Mouse (Mus musculus): Measurements from ENCODE around the gene Zbtb20.
A peak's percentile ranks its signal among the peaks of the same experiment; 100 is the strongest.

Gene Zbtb20

DNA sequence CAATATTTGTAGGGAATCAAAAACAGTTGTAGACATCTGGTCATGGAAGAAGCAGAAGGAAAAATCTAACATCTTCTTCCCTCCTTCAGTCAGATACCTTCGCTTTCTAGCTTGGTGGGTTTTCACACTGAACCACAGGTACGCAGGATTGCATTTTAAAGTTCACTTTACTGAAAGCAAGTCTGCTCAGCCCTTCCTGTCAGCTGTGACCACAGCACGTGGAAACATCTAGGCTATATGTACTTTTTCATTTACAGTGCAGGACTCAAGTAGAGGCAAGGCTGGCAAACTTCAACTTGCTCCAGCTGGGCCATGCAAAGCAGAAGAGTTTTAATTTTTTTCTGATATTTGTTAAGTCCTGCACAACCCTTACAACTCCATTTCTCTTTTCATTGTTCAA lies 424.7 kb downstream of the Zbtb20 start:
- DNase-seq (ENCODE audit: low spot score in 2 of 2), result no peak

DNA sequence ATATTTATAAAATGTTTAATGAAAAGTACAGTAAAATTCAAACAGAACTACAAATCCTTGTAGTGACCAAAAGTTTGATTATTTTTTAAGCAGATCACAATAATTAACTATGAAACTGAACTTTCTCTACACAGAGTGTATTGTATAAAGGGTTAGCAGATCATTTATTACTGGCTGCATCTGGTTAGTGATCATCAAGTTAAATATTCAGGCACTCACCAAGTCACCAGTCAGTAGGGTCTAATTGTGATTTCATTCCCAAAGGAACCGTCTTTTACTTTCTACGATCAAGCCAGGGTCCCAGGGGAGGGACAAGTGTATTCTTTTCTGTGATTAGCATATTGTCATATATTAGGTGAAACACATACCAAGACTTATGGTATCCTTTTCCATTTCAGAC lies 426.5 kb downstream of the Zbtb20 start:
- no peak for DNase-seq (ENCODE audit: low spot score in 2 of 2)

DNA sequence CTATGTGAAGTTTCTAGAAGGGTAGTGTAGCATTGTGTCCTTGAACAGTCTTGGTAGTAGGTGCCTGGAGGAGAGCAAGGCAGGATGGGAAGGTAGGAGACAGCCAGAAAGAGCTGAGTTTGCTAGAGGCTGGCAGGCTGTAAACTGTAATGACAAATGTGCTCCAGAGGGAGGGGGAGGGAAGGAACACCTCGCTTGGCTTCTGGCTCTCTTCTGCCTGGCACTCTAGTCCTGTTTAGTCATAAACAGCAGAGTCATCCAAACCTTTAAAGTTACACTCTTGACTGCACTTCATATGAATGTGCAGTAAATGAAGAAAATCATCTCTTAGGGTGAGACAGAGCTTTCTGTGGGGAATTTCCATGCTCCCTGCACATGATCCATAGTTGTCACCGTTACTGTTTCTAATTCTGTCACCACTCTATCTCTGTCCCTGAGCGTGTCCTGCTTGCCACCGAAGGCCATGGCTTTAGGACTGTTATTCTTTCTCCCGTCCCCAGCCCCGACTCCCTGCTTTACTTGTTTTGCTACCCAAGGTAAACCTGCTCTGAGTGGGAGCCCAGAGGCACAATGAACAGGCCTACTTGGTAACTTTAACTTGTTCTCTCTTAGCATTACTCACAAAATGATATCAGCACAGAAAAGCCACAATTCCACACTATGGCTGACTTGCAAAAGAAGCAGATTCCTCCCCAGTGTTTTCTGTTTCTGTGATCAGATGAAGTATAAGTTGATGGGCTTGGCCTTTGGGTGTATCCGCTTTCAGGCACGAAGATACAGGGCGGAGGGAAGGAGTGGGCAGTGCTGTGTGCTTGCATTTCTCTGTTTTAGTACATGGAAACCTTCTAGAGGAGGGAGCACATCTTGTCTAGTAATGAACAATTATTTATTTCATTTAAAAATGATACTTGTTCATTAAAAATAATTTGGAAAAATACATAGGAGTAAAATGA lies 427.8 kb downstream of the Zbtb20 start:
- DNase-seq (ENCODE audit: low spot score in 2 of 2), result no peak

DNA sequence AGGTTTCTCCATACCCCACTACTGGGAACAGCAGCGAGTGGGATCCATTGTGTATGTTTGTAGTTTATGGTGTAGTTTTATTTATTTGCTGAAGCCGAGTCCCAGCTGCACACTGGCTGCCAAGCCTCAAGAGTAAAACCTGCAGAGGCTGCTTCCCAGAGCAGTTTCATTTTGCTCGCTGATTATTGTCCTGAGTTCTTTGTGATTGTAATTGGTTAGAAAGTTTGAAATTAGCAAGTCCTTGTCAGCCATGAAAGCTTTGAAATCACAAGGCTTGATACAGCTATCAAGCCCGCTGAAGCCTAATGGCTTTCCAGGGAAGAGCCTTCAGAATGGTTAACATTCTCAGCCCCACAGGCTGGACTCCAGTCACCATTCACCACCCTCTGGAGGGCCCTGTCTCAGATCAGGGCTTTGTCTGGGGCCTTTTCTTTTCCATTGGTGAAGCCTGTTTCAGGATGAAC lies 434.3 kb downstream of the Zbtb20 start:
- no peak for DNase-seq (ENCODE audit: low spot score in 2 of 2)

DNA sequence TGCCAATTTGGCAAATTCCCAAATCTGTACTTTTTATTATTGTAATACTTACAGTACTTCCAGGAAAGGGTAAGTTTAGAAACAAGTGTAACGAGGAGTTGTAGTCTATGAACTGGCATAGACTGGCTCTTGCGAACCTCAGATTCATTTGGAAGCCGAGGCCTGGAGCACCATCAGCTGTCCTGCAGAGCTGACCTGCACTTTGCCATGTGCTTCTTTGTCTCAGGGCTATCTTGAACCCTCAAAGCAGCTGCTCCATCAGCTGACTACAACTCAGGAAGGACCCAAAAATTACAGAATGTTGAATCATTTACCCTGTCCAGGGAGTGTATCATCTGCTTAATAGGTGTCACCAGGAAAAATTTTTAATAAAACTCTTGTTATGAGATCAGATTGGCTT lies 448.3 kb downstream of the Zbtb20 start:
- no peak for DNase-seq (ENCODE audit: low spot score in 2 of 2)

DNA sequence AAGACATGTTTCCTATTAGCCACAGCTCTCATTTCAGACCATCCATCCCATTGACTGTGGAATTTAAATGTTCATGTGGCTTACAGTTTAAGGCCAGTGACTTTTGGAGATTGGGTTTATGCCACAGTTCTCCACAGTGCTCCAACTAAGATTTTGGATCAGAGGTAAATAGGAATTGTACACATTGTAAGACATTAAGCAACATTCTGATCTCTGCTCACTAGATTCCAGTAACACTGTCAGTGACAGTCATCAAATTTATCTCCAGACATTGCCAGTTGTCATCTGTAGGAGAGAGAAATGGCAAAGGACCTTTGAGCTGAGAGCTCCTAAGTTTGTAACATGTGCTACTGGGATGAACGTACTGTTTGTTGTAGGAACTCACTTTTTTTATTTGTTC lies 452.5 kb downstream of the Zbtb20 start:
- DNase-seq (ENCODE audit: low spot score in 2 of 2), result no peak

DNA sequence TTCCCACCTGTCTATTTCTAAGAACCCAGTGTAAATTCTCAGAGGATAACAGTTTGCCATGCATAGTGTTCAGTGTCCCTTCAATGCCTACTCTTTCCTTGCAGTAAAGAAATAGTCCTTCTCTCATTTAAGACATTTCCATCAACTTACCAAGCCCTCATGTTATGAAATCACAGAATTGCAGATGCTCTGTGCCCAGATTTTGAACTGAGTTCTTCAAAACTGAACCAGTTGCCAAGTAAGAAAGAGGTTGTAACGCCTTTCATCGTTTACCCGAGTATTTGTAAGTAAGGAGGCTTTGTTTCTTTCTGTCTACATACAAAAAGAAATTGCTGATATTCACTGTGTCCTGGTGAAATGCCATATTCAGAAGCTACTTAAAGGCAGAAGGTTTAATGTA lies 454.5 kb downstream of the Zbtb20 start:
- DNase-seq (ENCODE audit: low spot score in 2 of 2), result no peak

DNA sequence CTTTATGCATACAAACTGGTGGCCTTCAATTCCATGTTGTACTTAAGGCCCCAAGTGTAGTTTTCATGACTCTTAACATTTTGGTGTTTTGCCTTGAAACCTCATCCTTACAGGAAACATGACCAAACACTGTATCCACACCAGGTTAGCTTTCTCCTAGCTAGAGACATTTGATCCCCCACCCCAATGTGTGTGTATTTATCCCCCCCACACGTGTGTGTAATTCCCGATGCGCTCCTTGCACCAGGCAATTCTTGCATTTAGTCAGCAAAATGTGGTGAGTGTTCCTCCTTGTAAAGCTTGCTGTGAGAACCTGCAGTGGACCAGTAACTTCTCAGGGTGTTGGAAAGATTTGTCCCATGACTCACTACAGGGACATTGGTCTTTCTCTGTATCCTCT lies 455.8 kb downstream of the Zbtb20 start:
- no peak for DNase-seq (ENCODE audit: low spot score in 2 of 2)

DNA sequence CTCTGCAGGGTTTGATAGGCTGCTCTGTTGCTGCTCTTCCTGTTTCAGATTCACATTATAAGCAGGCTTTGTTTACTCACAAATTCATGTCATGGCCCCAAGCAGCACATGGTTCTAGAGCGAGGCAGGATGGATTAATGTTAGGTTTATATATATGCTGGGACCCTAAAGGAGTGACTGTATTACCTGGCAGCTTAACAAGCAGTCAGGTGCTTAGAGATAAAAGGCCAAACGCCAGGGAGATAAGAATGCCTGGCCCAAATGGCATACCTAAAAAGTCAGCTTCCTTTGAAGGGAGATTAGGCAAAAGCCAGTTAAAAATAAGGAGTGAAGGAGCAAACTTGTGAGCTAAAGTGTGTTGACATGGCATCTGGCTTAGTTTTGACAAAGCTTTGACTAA lies 457.1 kb downstream of the Zbtb20 start:
- no peak for DNase-seq (ENCODE audit: low spot score in 2 of 2)

DNA sequence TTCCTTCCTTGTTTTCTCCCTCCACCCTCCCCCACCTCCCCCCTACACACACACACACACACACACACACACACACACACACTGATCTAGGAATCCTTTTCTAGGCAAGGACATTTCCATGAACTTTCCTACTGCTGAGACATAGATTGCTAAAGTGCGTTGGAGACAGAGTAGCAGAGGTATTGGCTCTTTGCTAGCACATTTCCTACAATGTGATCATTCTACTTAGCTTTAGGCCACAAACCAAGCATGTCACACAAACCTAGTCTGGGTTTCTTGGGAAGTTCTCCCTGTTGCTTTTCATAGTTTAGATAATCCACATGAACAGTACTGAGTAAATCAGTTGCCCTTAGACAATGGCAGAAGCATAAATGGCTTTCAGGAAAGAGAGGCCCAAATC lies 457.6 kb downstream of the Zbtb20 start:
- DNase-seq (ENCODE audit: low spot score in 2 of 2), result no peak

DNA sequence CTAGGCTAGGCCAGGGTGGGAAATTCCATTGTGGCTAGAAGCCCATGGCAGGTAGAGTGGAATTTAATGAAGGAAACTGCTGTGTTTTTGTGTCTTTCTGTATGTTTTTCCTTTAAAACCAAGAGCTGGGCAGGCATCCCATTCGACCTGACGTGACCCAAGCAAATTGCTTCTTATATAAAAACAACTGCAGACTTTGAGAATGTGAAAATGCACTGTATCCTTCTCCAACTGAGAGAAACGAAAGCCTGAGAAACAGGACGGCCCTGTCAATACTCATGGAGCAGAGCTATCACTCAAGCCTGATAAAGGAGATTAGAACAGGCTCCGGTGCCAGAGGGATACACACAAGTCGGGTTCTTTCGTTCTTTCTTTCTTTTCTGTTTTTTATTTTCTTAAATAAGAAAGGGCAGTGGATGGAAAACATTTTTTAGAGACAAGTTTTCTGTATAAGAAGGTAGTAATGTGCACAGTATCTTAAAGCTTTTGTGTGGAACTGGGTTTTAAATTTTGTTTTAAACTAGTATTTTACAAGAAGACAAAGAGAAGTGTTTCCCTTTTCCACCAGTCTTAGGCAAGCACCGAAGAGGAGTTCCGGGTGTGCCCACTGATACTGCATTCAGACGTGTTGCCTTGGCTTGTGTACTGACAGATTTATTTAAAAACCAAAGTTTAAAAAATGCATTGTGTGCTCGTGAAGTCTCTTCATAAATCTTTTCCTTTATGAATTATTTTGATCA lies 458.9 kb downstream of the Zbtb20 start:
- peak in 1 of 2 experiments; percentile 14 for DNase-seq (ENCODE audit: low spot score in 2 of 2)

DNA sequence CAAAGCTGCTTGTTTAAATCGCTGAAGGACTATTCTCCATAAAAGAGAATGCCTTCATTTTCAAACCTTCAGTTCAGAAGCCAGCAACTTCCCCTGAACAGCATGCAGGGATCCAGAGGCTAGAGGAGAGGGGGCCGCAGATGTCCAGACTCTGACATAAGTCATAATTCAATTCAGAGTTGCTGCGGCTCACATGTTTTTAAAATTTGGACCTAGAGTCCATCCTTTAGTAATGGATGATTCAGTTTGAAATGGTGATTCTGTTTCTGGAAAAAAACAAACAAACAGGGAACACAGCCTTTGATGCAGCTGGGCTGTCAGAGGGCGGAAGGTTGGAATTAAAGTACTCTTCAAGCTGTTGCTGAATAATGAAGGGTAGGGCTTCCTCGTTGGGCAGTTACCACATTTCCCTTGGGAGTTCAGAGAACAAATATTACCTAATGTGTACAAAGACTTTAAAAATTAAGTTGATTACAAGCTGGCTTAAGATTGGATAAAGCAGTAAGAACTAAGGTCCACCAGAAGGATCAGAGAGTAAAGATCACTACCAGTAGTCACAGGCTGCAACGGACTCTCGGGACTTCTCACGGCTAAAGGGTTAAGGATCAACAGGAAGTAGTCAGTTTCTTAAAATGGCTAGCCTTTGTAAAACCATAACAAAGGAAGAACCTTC lies 459.6 kb downstream of the Zbtb20 start:
- no peak for DNase-seq (ENCODE audit: low spot score in 2 of 2)

DNA sequence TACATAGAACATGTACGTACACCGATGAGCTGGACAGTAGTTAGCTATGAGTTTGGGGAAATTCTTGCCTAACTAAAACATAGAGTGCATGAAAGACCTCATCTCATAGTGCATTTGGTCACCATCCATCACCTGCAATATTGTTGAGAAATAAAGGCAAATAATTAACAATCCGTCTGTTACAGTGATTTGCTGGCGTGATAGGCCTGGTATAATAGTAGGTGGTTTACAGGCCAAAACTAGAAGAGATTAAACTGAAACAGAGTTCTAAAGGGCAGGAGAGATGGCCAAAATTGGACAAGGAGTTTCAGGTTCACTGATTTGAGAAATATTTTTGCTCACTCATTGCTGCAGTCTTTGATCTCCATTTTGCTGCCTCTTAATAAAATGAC lies 460.1 kb downstream of the Zbtb20 start:
- no peak for DNase-seq (ENCODE audit: low spot score in 2 of 2)

DNA sequence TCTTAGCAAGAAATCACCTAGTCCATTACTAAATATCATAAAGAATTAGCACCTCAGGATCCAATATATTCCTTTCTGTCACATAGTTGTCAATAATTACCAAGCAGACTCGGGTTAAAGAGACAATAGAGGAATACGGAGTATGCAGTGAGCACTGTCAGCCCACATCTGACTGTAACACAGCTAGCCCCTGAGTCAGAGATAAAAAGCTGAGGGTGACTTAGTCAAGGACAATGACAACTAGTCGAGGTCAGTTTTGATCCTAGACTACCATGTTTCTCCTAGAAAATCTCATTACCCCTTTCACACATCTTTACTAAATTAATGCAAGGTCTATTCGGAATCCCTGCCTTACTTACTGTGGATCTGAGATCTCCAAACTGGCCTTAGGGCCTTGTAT lies 465.0 kb downstream of the Zbtb20 start:
- no peak for DNase-seq (ENCODE audit: low spot score in 2 of 2)

DNA sequence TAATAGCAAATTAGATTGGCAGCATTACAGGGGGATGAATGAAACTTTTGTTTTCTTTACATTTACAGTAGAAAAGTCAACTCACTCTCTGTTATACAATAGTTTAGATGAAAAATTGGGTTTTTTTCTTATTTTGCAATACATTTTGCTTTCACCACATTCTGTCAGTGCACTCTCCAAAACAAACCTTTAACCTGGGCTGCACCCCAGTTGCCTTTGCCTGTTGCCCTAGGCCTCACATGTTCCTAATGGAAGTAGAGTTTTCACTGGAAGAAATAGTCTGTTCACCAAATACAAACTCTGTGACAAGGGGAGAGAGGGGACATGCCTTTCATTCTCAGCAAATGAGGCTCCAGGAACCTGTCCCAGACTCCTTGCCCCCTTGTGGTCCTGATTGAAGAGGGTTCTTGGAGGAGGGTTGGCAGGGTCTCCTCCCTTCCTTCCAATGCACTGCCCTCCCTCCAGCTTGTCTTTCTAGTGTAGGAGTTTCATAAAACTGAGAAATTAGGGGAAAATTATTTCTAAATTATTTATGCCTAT lies 466.3 kb downstream of the Zbtb20 start:
- DNase-seq (ENCODE audit: low spot score in 2 of 2), result no peak

DNA sequence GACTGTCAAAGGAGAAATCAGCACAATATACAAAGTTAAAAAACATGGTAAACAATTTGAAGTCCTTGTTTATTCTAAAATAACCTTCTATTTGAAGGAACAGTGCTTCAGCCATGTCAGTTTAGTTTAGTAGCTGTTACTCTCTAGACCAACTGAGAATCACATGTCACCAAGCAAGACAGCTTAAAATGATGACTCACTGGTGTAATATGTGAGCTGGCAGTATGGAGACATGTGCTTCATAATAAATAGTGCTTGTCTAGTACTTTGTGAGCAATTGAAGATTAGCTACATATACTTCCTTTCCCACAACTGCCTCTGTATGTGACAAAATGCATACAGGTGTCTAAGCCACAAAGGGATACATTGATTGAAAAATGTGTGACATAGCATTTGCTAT lies 470.4 kb downstream of the Zbtb20 start:
- DNase-seq (ENCODE audit: low spot score in 2 of 2), result no peak

DNA sequence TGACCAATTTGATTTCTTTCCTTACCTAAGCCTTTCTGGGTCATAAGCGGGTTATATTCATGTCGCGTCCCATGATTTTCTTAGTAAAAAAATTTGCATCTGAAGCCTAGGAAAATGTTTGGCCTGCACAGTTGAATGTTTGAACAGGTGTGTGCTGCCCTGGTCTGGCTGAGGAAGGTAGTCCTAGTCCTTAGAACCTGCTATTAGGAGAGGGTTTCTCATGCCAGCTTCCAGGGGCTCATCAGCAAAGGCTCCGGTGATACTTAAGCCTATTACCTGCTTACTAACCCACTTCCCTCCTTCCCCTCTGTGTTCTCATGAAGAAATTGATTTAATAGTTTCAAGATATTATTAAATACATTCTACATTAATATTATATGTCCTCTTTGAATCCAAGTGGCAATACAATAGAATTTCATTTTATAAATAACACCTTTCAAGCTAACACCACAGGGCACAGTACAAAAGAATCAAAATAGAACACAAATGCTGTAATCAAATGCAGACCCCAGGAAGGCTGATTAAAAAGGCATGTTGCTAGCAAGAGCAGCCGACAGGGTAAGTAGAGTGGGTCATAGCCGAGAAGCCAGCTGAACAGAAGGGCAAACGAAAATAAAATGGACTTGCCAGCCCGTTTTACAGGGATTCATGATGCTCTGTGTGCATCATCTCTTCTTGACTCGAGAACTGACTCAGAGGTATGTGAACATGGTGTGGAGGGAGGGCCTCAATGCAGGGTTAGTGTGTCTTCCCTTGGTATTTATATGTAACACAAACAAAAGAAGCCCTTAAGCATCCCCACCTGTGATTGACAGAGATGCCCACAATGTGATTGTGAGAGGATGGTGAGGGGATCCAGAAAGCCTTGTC lies 480.3 kb downstream of the Zbtb20 start:
- DNase-seq (ENCODE audit: low spot score in 2 of 2), result no peak

DNA sequence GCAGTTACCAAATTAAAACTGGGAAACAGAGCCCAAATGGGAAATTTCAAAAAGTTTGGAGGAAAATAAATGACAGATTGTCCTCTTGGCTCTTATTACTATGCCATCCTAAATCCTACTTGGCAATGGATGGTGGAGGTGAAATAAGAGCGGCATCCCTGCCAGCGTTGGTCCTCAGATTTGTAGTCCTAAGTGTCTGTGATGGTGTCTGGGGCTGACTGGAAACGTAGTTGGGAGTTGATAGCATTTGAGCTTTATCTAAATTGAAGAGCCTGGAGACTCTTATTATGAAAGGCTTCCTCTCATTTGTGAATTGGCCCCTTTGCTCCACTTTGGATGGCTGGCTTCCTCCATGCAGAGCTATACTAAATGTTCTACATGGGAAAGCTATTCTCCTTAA lies 483.9 kb downstream of the Zbtb20 start:
- no peak for DNase-seq (ENCODE audit: low spot score in 2 of 2)

DNA sequence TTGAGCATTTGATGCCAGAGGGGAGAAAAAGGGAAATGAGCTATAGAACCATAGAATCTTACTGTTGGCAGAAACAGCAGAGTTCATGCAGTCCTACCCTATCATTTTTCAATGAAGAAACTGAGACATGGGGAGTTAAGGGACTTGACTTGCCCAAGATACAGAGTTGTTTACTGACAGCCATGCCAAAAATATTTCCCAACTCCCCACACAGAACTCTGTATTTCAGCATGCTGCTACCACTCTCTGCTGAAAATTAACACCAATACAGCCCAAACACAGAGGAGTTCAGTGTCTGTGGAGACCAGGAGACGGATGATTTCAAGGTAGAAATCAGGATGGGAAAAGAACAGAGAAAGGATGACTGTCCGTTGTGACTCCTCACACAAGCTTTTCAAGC lies 484.4 kb downstream of the Zbtb20 start:
- DNase-seq (ENCODE audit: low spot score in 2 of 2), result no peak

DNA sequence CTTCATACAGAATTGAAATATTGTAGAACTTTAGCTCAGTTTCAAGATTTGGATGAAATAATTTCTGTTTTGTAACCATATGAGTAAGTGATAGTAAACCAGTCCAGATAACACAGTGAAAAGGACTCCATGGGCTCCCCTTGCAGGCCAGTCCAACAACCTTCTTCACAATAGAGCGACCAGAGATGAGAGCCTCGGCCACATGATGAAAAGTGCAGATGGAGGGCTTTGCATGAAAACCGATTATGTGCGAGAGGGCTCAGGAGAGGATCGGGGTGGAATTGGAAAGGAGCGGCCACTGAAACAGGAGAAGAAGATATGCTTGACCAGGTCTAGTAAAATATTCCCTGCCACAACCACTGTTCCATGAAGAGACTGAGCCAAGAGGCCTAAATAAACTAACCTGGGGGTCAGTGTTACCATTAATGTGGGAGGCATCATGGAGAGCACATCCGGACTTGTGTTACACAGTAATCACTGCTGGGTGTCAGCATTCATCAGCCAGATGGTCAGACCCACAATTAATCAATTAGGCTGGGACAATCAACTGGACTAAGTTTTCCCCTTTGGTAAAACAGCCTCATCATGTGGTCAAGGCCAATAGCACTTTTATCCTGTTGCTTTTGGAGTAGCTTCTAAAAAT lies 485.3 kb downstream of the Zbtb20 start:
- DNase-seq (ENCODE audit: low spot score in 2 of 2), result no peak

Data from frontal cortex, postnatal 14 days (tissue).